Mouse (Mus musculus): ENCODE measurements around the gene H2-Oa. TPM values are rescaled to one million over a fixed set of nuclear protein-coding genes. Genes with fewer than 3 reads are reported as not detected.
"Not testable (repeated sequence)": the region's sequence is repeated elsewhere in the genome, so short reads cannot be mapped to it uniquely, and the experiment has no call there.

H2-Oa gene
- polyA plus RNA-seq, 1 experiment from 2014 or later, result 0.57 TPM

DNA sequence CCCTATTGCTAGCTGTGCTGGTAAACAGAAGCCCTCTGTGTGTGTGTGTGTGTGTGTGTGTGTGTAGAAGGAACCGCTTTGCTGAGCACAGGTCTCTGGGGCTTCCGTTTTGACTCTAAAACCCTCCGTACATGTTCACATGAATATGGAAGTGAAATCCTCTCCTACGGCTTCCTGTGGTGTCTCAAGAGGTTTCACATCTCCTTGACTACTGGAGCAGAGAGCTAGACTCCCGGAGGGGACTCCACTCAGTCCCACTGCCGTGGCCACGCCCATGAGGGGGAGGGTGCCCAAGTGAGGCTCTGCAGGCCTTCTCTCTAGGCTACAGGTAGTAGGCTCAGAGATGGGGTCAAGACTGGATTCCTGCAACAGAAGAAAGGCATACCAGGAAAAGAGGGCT lies 50.9 kb downstream of the H2-Oa start, which contains the start of gene H2-DMb2:
Gene H2-DMb2, plus strand, starts transcription at position 275 of the 400 bp plus-strand sequence.
- Histone ChIP-seq H3K36me3 (ENCODE audit: control insufficient read depth, insufficient read depth) (no peaks in the 10 kb centered on the region), H3K4me2 (ENCODE audit: low read depth, low read length) (peak within 1 kb of the TSS; percentile 4; the same call in 1 of the 2 replicates), H3K27me3 (ENCODE audit: control insufficient read depth, insufficient read depth, low read depth, low read length) (peaks cover 19% of the 10 kb centered on the region), H3K4me1 (ENCODE audit: control insufficient read depth, low read depth, low read length) (no peaks in the 10 kb centered on the region; the same call in 1 of the 2 replicates), H3K4me3 (ENCODE audit: low read depth, low read length) (no peak within 1 kb of the TSS), H3K9ac (ENCODE audit: low read depth, low read length) (no peak within 1 kb of the TSS), H3K27ac (ENCODE audit: low read length) (peak within 1 kb of the TSS; percentile 61), H3K9me3 (replicated peaks; ENCODE audit: control insufficient read depth, low read length) (no peaks in the 10 kb centered on the region)
- peak; percentile 39 for ATAC-seq (ENCODE audit: low read depth)
- WGBS (ENCODE audit: insufficient replicate concordance), result 13% methylated on average over 7 of the region's 7 CpGs

- peaks cover 16% of the 10 kb centered on the region for H3K27me3 ChIP-seq (ENCODE audit: control insufficient read depth, insufficient read depth, low read depth, low read length)
- no peaks in the 10 kb centered on the region; the same call in 1 of the 2 replicates for H3K4me1 ChIP-seq (ENCODE audit: control insufficient read depth, low read depth, low read length)
- WGBS (ENCODE audit: insufficient replicate concordance), result 20% methylated on average over 5 of the region's 5 CpGs
- no peak overlapping the region for H3K27ac ChIP-seq (ENCODE audit: low read length)
- H3K36me3 ChIP-seq (ENCODE audit: control insufficient read depth, insufficient read depth), result no peaks in the 10 kb centered on the region
- ATAC-seq (ENCODE audit: low read depth), result no peak
- H3K4me2 ChIP-seq (ENCODE audit: low read depth, low read length), result no peak overlapping the region; the same call in 1 of the 2 replicates
- no peak overlapping the region for H3K4me3 ChIP-seq (ENCODE audit: low read depth, low read length)
- no peaks in the 10 kb centered on the region for H3K9me3 ChIP-seq (replicated peaks; ENCODE audit: control insufficient read depth, low read length)
- H3K9ac ChIP-seq (ENCODE audit: low read depth, low read length), result no peak overlapping the region
Observed at GRCm38 (mm10) chr17:34143461-34143860, 51.3 kb downstream of the H2-Oa start.

DNA sequence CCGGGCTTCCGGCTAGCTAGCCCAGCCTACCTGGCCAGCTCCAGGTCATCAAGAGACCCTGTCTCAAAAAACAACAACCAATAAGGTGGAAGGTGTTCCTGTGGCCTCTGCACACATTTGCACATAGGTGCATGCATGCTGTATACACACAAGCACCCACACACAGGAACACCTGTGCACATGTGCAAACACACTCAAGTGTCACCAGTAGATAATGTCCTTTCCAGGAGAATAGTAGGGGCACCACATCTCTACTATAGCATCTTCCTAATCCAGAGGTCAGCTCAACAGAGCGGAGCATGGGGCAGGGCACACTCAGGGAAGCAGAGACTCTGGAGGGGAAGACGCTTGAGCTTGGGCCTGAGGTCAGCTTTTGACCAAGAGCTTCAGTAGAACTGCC lies 52.1 kb downstream of the H2-Oa start:
- 64% methylated on average over 4 of the region's 4 CpGs for WGBS (ENCODE audit: insufficient replicate concordance)
- not testable (repeated sequence) for ATAC-seq (ENCODE audit: low read depth); H3K9me3 ChIP-seq (replicated peaks; ENCODE audit: control insufficient read depth, low read length); H3K9ac ChIP-seq (ENCODE audit: low read depth, low read length); H3K27ac ChIP-seq (ENCODE audit: low read length); H3K4me1 ChIP-seq (ENCODE audit: control insufficient read depth, low read depth, low read length); H3K4me3 ChIP-seq (ENCODE audit: low read depth, low read length); H3K4me2 ChIP-seq (ENCODE audit: low read depth, low read length); H3K36me3 ChIP-seq (ENCODE audit: control insufficient read depth, insufficient read depth)
- H3K27me3 ChIP-seq (ENCODE audit: control insufficient read depth, insufficient read depth, low read depth, low read length), result peaks cover 10% of the 10 kb centered on the region

Other genes with a start within 250 kb of the H2-Oa start
- gene Cd320, start 249.2 kb upstream of the H2-Oa start, polyA plus RNA-seq (2015; fragmentation: Nextera tagmentation; extraction: Ambion mirVana), result 11.9 and 12.1 TPM in 2 replicates
- not detected in 2 replicates for gene Gm7029, start 218.5 kb upstream of the H2-Oa start, polyA plus RNA-seq (2015; fragmentation: Nextera tagmentation; extraction: Ambion mirVana)
- gene Kifc1, start 201.7 kb upstream of the H2-Oa start, polyA plus RNA-seq (2015; fragmentation: Nextera tagmentation; extraction: Ambion mirVana), result 5.8 and 6.1 TPM in 2 replicates
- 0.21 and 0.54 TPM in 2 replicates for gene Platr17, start 187.2 kb upstream of the H2-Oa start, polyA plus RNA-seq (2015; fragmentation: Nextera tagmentation; extraction: Ambion mirVana)
- gene Daxx, start 182.9 kb upstream of the H2-Oa start, polyA plus RNA-seq (2015; fragmentation: Nextera tagmentation; extraction: Ambion mirVana), result 18.6 and 19.6 TPM in 2 replicates
- 31.0 and 34.6 TPM in 2 replicates for gene Tapbp, start 176.4 kb upstream of the H2-Oa start, polyA plus RNA-seq (2015; fragmentation: Nextera tagmentation; extraction: Ambion mirVana)
- gene Zbtb22, start 176.4 kb upstream of the H2-Oa start, polyA plus RNA-seq (2015; fragmentation: Nextera tagmentation; extraction: Ambion mirVana), result 7.8 and 9.1 TPM in 2 replicates
- 7.8 and 9.0 TPM in 2 replicates for gene Rgl2, start 162.8 kb upstream of the H2-Oa start, polyA plus RNA-seq (2015; fragmentation: Nextera tagmentation; extraction: Ambion mirVana)
- gene Pfdn6, start 152.0 kb upstream of the H2-Oa start, polyA plus RNA-seq (2015; fragmentation: Nextera tagmentation; extraction: Ambion mirVana), result 83.8 and 96.4 TPM in 2 replicates
- 12.2 and 13.4 TPM in 2 replicates for gene Wdr46, start 151.7 kb upstream of the H2-Oa start, polyA plus RNA-seq (2015; fragmentation: Nextera tagmentation; extraction: Ambion mirVana)
- gene B3galt4, start 140.9 kb upstream of the H2-Oa start, polyA plus RNA-seq (2015; fragmentation: Nextera tagmentation; extraction: Ambion mirVana), result 2.2 and 2.3 TPM in 2 replicates
- 21.3 and 21.9 TPM in 2 replicates for gene Vps52, start 136.5 kb upstream of the H2-Oa start, polyA plus RNA-seq (2015; fragmentation: Nextera tagmentation; extraction: Ambion mirVana)
- gene Rps18, start 136.3 kb upstream of the H2-Oa start, polyA plus RNA-seq (2015; fragmentation: Nextera tagmentation; extraction: Ambion mirVana), result 904 and 1,002 TPM in 2 replicates
- 126 and 139 TPM in 2 replicates for gene H2-K1, start 92.0 kb upstream of the H2-Oa start, polyA plus RNA-seq (2015; fragmentation: Nextera tagmentation; extraction: Ambion mirVana)
- gene Ring1, start 67.7 kb upstream of the H2-Oa start, polyA plus RNA-seq (2015; fragmentation: Nextera tagmentation; extraction: Ambion mirVana), result 3.2 and 4.0 TPM in 2 replicates
- 30.1 and 32.2 TPM in 2 replicates for gene H2-Ke6, start 64.3 kb upstream of the H2-Oa start, polyA plus RNA-seq (2015; fragmentation: Nextera tagmentation; extraction: Ambion mirVana)
- 58.8 and 59.8 TPM in 2 replicates for gene Slc39a7, start 60.7 kb upstream of the H2-Oa start, polyA plus RNA-seq (2015; fragmentation: Nextera tagmentation; extraction: Ambion mirVana)
- 14.7 and 15.7 TPM in 2 replicates for gene Rxrb, start 60.5 kb upstream of the H2-Oa start, polyA plus RNA-seq (2015; fragmentation: Nextera tagmentation; extraction: Ambion mirVana)
- 0.26 and 0.27 TPM in 2 replicates for gene Col11a2, start 52.9 kb upstream of the H2-Oa start, polyA plus RNA-seq (2015; fragmentation: Nextera tagmentation; extraction: Ambion mirVana)
- 5.3 and 5.5 TPM in 2 replicates for gene H2-DMa, start 27.2 kb downstream of the H2-Oa start, polyA plus RNA-seq (2015; fragmentation: Nextera tagmentation; extraction: Ambion mirVana)
- gene Brd2, start 30.3 kb downstream of the H2-Oa start, polyA plus RNA-seq (2015; fragmentation: Nextera tagmentation; extraction: Ambion mirVana), result 32.0 and 35.8 TPM in 2 replicates
- gene H2-DMb2, start 51.0 kb downstream of the H2-Oa start, polyA plus RNA-seq (2015; fragmentation: Nextera tagmentation; extraction: Ambion mirVana), result 0.74 and 1.0 TPM in 2 replicates
- gene H2-DMb1, start 60.7 kb downstream of the H2-Oa start, polyA plus RNA-seq (2015; fragmentation: Nextera tagmentation; extraction: Ambion mirVana), result 1.3 and 1.5 TPM in 2 replicates
- gene Tap1, start 95.2 kb downstream of the H2-Oa start, polyA plus RNA-seq (2015; fragmentation: Nextera tagmentation; extraction: Ambion mirVana), result 3.8 and 4.2 TPM in 2 replicates
- 9.6 and 9.7 TPM in 2 replicates for gene Psmb9, start 95.4 kb downstream of the H2-Oa start, polyA plus RNA-seq (2015; fragmentation: Nextera tagmentation; extraction: Ambion mirVana)
- gene Psmb8, start 105.4 kb downstream of the H2-Oa start, polyA plus RNA-seq (2015; fragmentation: Nextera tagmentation; extraction: Ambion mirVana), result 17.7 and 18.5 TPM in 2 replicates
- gene Tap2, start 111.2 kb downstream of the H2-Oa start, polyA plus RNA-seq (2015; fragmentation: Nextera tagmentation; extraction: Ambion mirVana), result 6.7 TPM in 2 replicates
- 0.44 and 0.54 TPM in 2 replicates for gene H2-Ob, start 146.6 kb downstream of the H2-Oa start, polyA plus RNA-seq (2015; fragmentation: Nextera tagmentation; extraction: Ambion mirVana)
- 8.9 and 12.0 TPM in 2 replicates for gene H2-Ab1, start 165.3 kb downstream of the H2-Oa start, polyA plus RNA-seq (2015; fragmentation: Nextera tagmentation; extraction: Ambion mirVana)
- gene H2-Aa, start 195.5 kb downstream of the H2-Oa start, polyA plus RNA-seq (2015; fragmentation: Nextera tagmentation; extraction: Ambion mirVana), result 4.3 and 4.7 TPM in 2 replicates
- gene H2-Eb1, start 213.5 kb downstream of the H2-Oa start, polyA plus RNA-seq (2015; fragmentation: Nextera tagmentation; extraction: Ambion mirVana), result 3.1 and 3.2 TPM in 2 replicates
- gene H2-Eb2, start 233.3 kb downstream of the H2-Oa start, polyA plus RNA-seq (2015; fragmentation: Nextera tagmentation; extraction: Ambion mirVana), result not detected in 2 replicates